Mouse (Mus musculus) heart, adult 2 months (tissue): ENCODE data around the gene Gtf3c2.
A peak's percentile ranks its signal among the peaks of the same experiment; 100 is the strongest.

Experiments
- CTCF ChIP-seq: fragments of 200-600 bp; IDR thresholded peaks from 2 replicates; pipeline ENCODE4 v1.8.1; 2022; ENCODE audit warnings: antibody characterized with exemption, mild to moderate bottlenecking, moderate library complexity
- POLR2A ChIP-seq: fragments of 200-500 bp; IDR thresholded peaks from 2 replicates; pipeline ENCODE4 v1.6.1; 2011; ENCODE audit warnings: mild to moderate bottlenecking, low read depth, low read length, control low read depth; ENCODE audit not compliant: insufficient read depth

DNA sequence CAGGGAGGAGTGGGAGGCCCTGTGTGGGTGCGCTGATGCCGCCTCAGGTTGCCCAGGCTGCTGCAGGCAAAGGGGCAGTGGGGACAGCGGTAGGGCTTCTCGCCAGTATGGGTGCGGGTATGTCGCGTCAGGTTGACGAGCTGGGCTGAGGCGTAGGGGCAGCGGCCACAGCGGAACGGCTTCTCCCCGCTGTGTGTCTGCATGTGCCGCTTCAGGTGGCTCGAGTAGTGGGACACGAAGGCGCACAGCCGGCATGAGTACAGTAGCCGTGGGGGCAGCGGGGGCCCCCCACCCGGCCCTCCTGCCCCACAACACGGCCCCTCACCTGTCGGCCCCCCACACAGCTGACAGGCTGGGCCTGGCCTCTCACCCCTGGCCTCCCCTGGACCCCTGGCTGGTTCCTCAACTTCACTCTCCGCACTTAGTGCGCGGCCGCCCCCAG lies 20.4 kb upstream of the Gtf3c2 start:
- peak; percentile 8; the same call in 1 of the 2 replicates for TF ChIP-seq POLR2A
- no peak for TF ChIP-seq CTCF
